Mouse (Mus musculus) heart, adult 2 months (tissue): ENCODE measurements around the gene Zfp710. TPM values are rescaled to one million over a fixed set of nuclear protein-coding genes. Genes with fewer than 3 reads are reported as not detected.

ENCODE experiments used
- DNase-seq, 2 experiments: peaks; one replicate each; pipeline ENCODE4 v3.0.0; 2021
- H3K27ac ChIP-seq: fragments of 200-600 bp; 2 replicates; pipeline ENCODE4 v1.8.1; 2022
- H3K27me3 ChIP-seq: fragments of 200-500 bp; 2 replicates; pipeline ENCODE4 v1.6.1; 2012; ENCODE audit warnings: mild to moderate bottlenecking, low read length, inconsistent platforms, mixed read lengths; ENCODE audit not compliant: control insufficient read depth, insufficient read depth
- H3K36me3 ChIP-seq: fragments of 200-500 bp; 2 replicates; pipeline ENCODE4 v1.6.1; 2012; ENCODE audit warnings: low read length, inconsistent platforms; ENCODE audit not compliant: control insufficient read depth, insufficient read depth
- H3K4me1 ChIP-seq: fragments of 200-500 bp; 2 replicates; pipeline ENCODE4 v1.6.1; 2011; ENCODE audit warnings: low read length; ENCODE audit not compliant: control insufficient read depth, insufficient read depth
- H3K4me3 ChIP-seq: fragments of 200-600 bp; 2 replicates; pipeline ENCODE4 v1.8.1; 2022
- H3K79me2 ChIP-seq: fragments of 200-500 bp; replicated peaks from 2 replicates; pipeline ENCODE4 v1.6.1; 2012; ENCODE audit warnings: mild to moderate bottlenecking, inconsistent platforms, low read length, moderate library complexity, mixed read lengths; ENCODE audit not compliant: control insufficient read depth, insufficient read depth
- H3K9ac ChIP-seq: fragments of 200-500 bp; 2 replicates; pipeline ENCODE4 v1.6.1; 2012; ENCODE audit warnings: low read depth, mild to moderate bottlenecking, control low read depth, inconsistent platforms, low read length, mixed read lengths
- CTCF ChIP-seq: fragments of 200-600 bp; IDR thresholded peaks from 2 replicates; pipeline ENCODE4 v1.8.1; 2022; ENCODE audit warnings: antibody characterized with exemption, mild to moderate bottlenecking, moderate library complexity
- EP300 ChIP-seq: fragments of 200-500 bp; IDR thresholded peaks from 2 replicates; pipeline ENCODE4 v1.6.1; 2011; ENCODE audit warnings: low read depth, low read length, control low read depth; ENCODE audit not compliant: insufficient read depth
- POLR2A ChIP-seq: fragments of 200-500 bp; IDR thresholded peaks from 2 replicates; pipeline ENCODE4 v1.6.1; 2011; ENCODE audit warnings: mild to moderate bottlenecking, low read depth, low read length, control low read depth; ENCODE audit not compliant: insufficient read depth
- WGBS: fragments of 180-500 bp; shearing (Covaris S2); methylation state at CpG from one replicate; pipeline ENCODE4 v1.1.7; 2018; 5-methylcytosine and 5-hydroxymethylcytosine counted together
- intact Hi-C: fragments of 180-260 bp; cut with DNase I; formaldehyde crosslinking; loops from one replicate; pipeline ENCODE4 v1.15.1; 2025
- polyA plus RNA-seq: library from polyadenylated mRNA; depleted of rRNA; stranded (reverse); fragments of >200 nt; gene quantifications from 2 replicates; pipeline ENCODE4 v1.2.3, GENCODE M21; 2012; rRNA removed
- total RNA-seq, 2 experiments: library from RNA; stranded (reverse); gene quantifications; 2 replicates each; pipeline ENCODE4 v1.2.3; 2021

Zfp710 gene
- total and polyA plus RNA-seq, 3 experiments: 26.9 to 33.4 (median 32.2) TPM

GRCm38 (mm10) chr7:80138375-80138774 lies 113.8 kb downstream of the Zfp710 start:
- Histone ChIP-seq H3K36me3 (no peaks in the 10 kb centered on the region), H3K9ac (no peak overlapping the region), H3K79me2 (no peaks in the 10 kb centered on the region), H3K4me1 (peaks cover 8% of the 10 kb centered on the region), H3K27ac (no peak overlapping the region), H3K4me3 (no peak overlapping the region), H3K27me3 (no peaks in the 10 kb centered on the region)
- DNase-seq: no peak
- WGBS: 85% methylated on average over 1 of the region's 1 CpGs
- TF ChIP-seq POLR2A (no peak), EP300 (no peak), CTCF (no peak)
- intact Hi-C loops: no loop called here

GRCm38 (mm10) chr7:80140815-80141214 lies 116.2 kb downstream of the Zfp710 start:
- Histone ChIP-seq H3K4me3 (no peak overlapping the region), H3K9ac (no peak overlapping the region), H3K27me3 (no peaks in the 10 kb centered on the region), H3K27ac (no peak overlapping the region), H3K36me3 (no peaks in the 10 kb centered on the region), H3K4me1 (no peaks in the 10 kb centered on the region), H3K79me2 (no peaks in the 10 kb centered on the region)
- TF ChIP-seq CTCF: peak; percentile 78
- peak; percentile 71; the same call in 1 of the 2 replicates for TF ChIP-seq EP300
- no peak for TF ChIP-seq POLR2A
- peak; percentile 70 to 74 for DNase-seq
- intact Hi-C loops: loop anchor here (1.0 to 5.0 kb wide), 3 partner anchors 74 to 236 kb away; no protein-coding TSS in a partner anchor
- WGBS: 19% methylated on average over 9 of the region's 9 CpGs

Other genes with a start within 250 kb of the Zfp710 start
- gene Mesp1, start 231.0 kb upstream of the Zfp710 start, total RNA-seq: not detected
- not detected in 2 replicates for gene Mesp1, start 231.0 kb upstream of the Zfp710 start, polyA plus RNA-seq
- gene Mesp2, start 214.1 kb upstream of the Zfp710 start, total RNA-seq: under 1 TPM in 1 of 2 experiments, not detected in 1; 0.13 TPM
- 0.06 and 0.12 TPM in 2 replicates for gene Mesp2, start 214.1 kb upstream of the Zfp710 start, polyA plus RNA-seq
- gene Anpep, start 163.8 kb upstream of the Zfp710 start, total RNA-seq: 10 to 100 TPM in 1 of 2 experiments, 1 to 10 TPM in 1; 8.4 to 12.9 TPM
- gene Anpep, start 163.8 kb upstream of the Zfp710 start, polyA plus RNA-seq: 18.5 and 30.6 TPM in 2 replicates
- 10 to 100 TPM; 19.4 to 21.9 TPM for gene Ap3s2, start 104.2 kb upstream of the Zfp710 start, total RNA-seq
- gene Ap3s2, start 104.2 kb upstream of the Zfp710 start, polyA plus RNA-seq: 13.1 and 19.4 TPM in 2 replicates
- 10 to 100 TPM in 1 of 2 experiments, 1 to 10 TPM in 1; 9.9 to 10.6 TPM for gene Arpin, start 89.5 kb upstream of the Zfp710 start, total RNA-seq
- gene Arpin, start 89.5 kb upstream of the Zfp710 start, polyA plus RNA-seq: 8.9 and 13.9 TPM in 2 replicates
- 1,000 to 10,000 TPM; 1,877 to 2,293 TPM for gene Idh2, start 90.6 kb downstream of the Zfp710 start, total RNA-seq
- 1,651 and 1,954 TPM in 2 replicates for gene Idh2, start 90.6 kb downstream of the Zfp710 start, polyA plus RNA-seq
- 10 to 100 TPM; 10.5 to 11.4 TPM for gene Sema4b, start 162.0 kb downstream of the Zfp710 start, total RNA-seq
- gene Sema4b, start 162.0 kb downstream of the Zfp710 start, polyA plus RNA-seq: 10.5 and 12.3 TPM in 2 replicates
- gene Cib1, start 208.0 kb downstream of the Zfp710 start, total RNA-seq: 10 to 100 TPM; 14.1 to 16.1 TPM
- 35.1 and 38.4 TPM in 2 replicates for gene Cib1, start 208.0 kb downstream of the Zfp710 start, polyA plus RNA-seq
- gene Gdpgp1, start 208.1 kb downstream of the Zfp710 start, total RNA-seq: 1 to 10 TPM; 1.5 to 2.2 TPM
- gene Gdpgp1, start 208.1 kb downstream of the Zfp710 start, polyA plus RNA-seq: 1.4 and 1.5 TPM in 2 replicates
- under 1 TPM; 0.23 to 0.39 TPM for gene Ttll13, start 221.6 kb downstream of the Zfp710 start, total RNA-seq
- gene Ttll13, start 221.6 kb downstream of the Zfp710 start, polyA plus RNA-seq: 0.20 and 0.23 TPM in 2 replicates
- 10 to 100 TPM; 22.9 to 27.2 TPM for gene Ngrn, start 236.4 kb downstream of the Zfp710 start, total RNA-seq
- 16.8 and 26.2 TPM in 2 replicates for gene Ngrn, start 236.4 kb downstream of the Zfp710 start, polyA plus RNA-seq
- 1 to 10 TPM; 6.1 to 6.2 TPM for gene Vps33b, start 244.8 kb downstream of the Zfp710 start, total RNA-seq
- gene Vps33b, start 244.8 kb downstream of the Zfp710 start, polyA plus RNA-seq: 5.1 and 5.2 TPM in 2 replicates